Mouse (Mus musculus): Measurements from ENCODE around the gene Poc1b. TPM values are rescaled to one million over a fixed set of nuclear protein-coding genes. Genes with fewer than 3 reads are reported as not detected.
A peak's percentile ranks its signal among the peaks of the same experiment; 100 is the strongest.

Poc1b gene
- polyA plus RNA-seq, 1 experiment from 2014 or later: 6.1 TPM

DNA sequence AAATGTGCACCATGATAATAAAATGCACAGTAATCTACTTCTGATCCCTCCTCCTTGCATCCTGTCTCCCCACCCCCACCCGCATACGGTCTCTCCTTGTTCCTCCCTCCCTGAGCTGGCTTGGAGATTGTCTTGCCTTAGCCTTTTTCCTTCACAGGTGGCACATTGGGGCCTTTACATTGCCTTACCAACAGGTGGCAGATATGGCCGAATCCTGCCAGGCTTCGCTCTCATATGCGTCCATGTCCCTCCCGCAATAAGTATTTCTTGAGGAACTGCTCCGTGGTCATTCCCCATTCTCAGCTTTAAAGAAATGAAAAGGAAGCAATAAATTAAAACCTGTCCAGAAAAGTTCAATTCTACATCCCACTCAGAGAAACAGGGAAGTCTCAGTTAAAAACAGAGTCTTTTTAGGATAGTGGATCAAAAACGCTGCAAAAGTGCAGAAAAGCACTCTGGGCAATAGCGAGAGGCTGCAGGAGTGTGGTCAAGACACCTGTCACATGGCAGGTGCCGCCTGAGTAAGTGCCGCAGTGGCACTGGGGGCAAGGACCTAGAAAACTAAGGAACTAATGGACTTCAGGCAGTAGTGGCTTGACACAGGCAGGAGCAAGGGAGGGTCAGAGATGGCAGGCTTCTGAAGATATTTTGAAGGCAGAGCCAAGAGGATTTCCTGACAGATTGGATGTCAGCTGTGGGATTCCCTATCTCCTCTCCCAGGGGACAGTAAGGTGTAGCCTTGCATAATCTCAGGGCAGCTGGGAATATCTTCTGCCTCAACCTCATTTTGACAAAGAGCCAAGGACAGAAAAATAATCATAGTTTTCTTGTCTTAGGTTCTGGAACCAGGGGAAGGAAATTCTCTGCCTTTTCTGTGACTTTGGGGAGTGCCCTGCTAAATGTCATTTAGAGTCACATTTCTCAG lies 62.3 kb downstream of the Poc1b start:
- Histone ChIP-seq H3K9me3 (ENCODE audit: low read length) (no peaks in the 10 kb centered on the region), H3K27me3 (replicated peaks; ENCODE audit: insufficient read depth, low read length) (no peaks in the 10 kb centered on the region), H3K9ac (replicated peaks; ENCODE audit: low read depth) (no peak overlapping the region), H3K4me3 (ENCODE audit: low read depth, low read length) (no peak overlapping the region), H3K27ac (ENCODE audit: low read length) (peak overlapping the region; percentile 27), H3K4me2 (replicated peaks; ENCODE audit: low read depth, low read length) (no peak overlapping the region), H3K4me1 (ENCODE audit: insufficient read depth, low read depth, low read length) (peaks cover 15% of the 10 kb centered on the region; the same call in 1 of the 2 replicates), H3K36me3 (ENCODE audit: insufficient read depth, low read length) (no peaks in the 10 kb centered on the region)
- peak; percentile 4 for ATAC-seq
- 58% methylated on average over 11 of the region's 11 CpGs for WGBS
- no peak for TF ChIP-seq EP300 (IDR thresholded peaks at IDR 0.05)
- TF ChIP-seq CTCF (IDR thresholded peaks at IDR 0.05): peak; percentile 71
- DNase-seq (ENCODE audit: low spot score): peak; percentile 45

DNA sequence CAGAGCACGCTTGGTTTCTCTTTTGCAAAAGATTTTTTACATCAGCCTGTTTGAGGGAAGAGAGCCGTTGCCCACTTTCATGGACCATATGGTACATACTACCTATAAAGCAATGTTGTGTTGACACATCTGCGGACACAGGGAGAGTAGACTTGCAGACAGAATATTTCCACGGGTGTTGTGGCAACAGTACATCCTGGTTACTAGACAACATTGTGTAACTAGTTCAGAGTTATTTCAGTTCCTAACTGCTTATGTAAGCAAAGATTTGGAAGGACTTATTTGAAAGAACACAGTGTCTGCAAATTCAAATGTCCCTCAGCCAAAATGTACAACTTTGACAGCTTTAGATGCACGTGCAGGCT lies 62.9 kb downstream of the Poc1b start:
- ATAC-seq (peak; percentile 85), DNase-seq (ENCODE audit: low spot score) (peak; percentile 96)
- 30% methylated on average over 5 of the region's 5 CpGs for WGBS

GRCm38 (mm10) chr10:99171961-99172497 lies 65.2 kb downstream of the Poc1b start:
- Histone ChIP-seq H3K9ac (replicated peaks; ENCODE audit: low read depth) (no peak overlapping the region), H3K4me1 (ENCODE audit: insufficient read depth, low read depth, low read length) (peaks cover 9% of the 10 kb centered on the region; the same call in 1 of the 2 replicates), H3K4me3 (ENCODE audit: low read depth, low read length) (no peak overlapping the region), H3K4me2 (replicated peaks; ENCODE audit: low read depth, low read length) (0 out of 2 replicates have a peak overlapping the region, but pooled peaks have one; percentile 2), H3K27ac (ENCODE audit: low read length) (peak overlapping the region; percentile 52), H3K27me3 (replicated peaks; ENCODE audit: insufficient read depth, low read length) (no peaks in the 10 kb centered on the region), H3K9me3 (ENCODE audit: low read length) (no peaks in the 10 kb centered on the region), H3K36me3 (ENCODE audit: insufficient read depth, low read length) (no peaks in the 10 kb centered on the region)
- TF ChIP-seq EP300 (IDR thresholded peaks at IDR 0.05) (no peak; the same call in 1 of the 2 replicates), CTCF (IDR thresholded peaks at IDR 0.05) (0 out of 2 replicates have a peak, but pooled peaks have one; percentile 4)
- DNase-seq (ENCODE audit: low spot score) (peak; percentile 76), ATAC-seq (peak; percentile 69)
- 6% methylated on average over 12 of the region's 12 CpGs for WGBS

More for the DNA sequence above, 62.9 kb downstream of the Poc1b start:
- Histone ChIP-seq H3K36me3 (ENCODE audit: insufficient read depth, low read length) (no peaks in the 10 kb centered on the region), H3K4me2 (replicated peaks; ENCODE audit: low read depth, low read length) (no peak overlapping the region), H3K4me3 (ENCODE audit: low read depth, low read length) (no peak overlapping the region), H3K9me3 (ENCODE audit: low read length) (no peaks in the 10 kb centered on the region), H3K27me3 (replicated peaks; ENCODE audit: insufficient read depth, low read length) (no peaks in the 10 kb centered on the region), H3K4me1 (ENCODE audit: insufficient read depth, low read depth, low read length) (peaks cover 15% of the 10 kb centered on the region; the same call in 1 of the 2 replicates), H3K27ac (ENCODE audit: low read length) (peak overlapping the region; percentile 72), H3K9ac (replicated peaks; ENCODE audit: low read depth) (no peak overlapping the region)
- TF ChIP-seq EP300 (IDR thresholded peaks at IDR 0.05) (peak; percentile 96), CTCF (IDR thresholded peaks at IDR 0.05) (no peak)

GRCm38 (mm10) chr10:99172906-99173507 lies 66.2 kb downstream of the Poc1b start:
- WGBS: 20% methylated on average over 7 of the region's 7 CpGs
- H3K9ac ChIP-seq (replicated peaks; ENCODE audit: low read depth): no peak overlapping the region
- DNase-seq (ENCODE audit: low spot score): peak; percentile 60
- TF ChIP-seq CTCF (IDR thresholded peaks at IDR 0.05) (no peak), EP300 (IDR thresholded peaks at IDR 0.05) (peak; percentile 52; the same call in 1 of the 2 replicates)
- no peak for ATAC-seq
- H3K27ac ChIP-seq (ENCODE audit: low read length): peak overlapping the region; percentile 52
- H3K27me3 ChIP-seq (replicated peaks; ENCODE audit: insufficient read depth, low read length): no peaks in the 10 kb centered on the region
- no peak overlapping the region for H3K4me2 ChIP-seq (replicated peaks; ENCODE audit: low read depth, low read length)
- H3K4me3 ChIP-seq (ENCODE audit: low read depth, low read length): no peak overlapping the region
- no peaks in the 10 kb centered on the region for H3K36me3 ChIP-seq (ENCODE audit: insufficient read depth, low read length)
- no peaks in the 10 kb centered on the region for H3K9me3 ChIP-seq (ENCODE audit: low read length)
- peaks cover 9% of the 10 kb centered on the region; the same call in 1 of the 2 replicates for H3K4me1 ChIP-seq (ENCODE audit: insufficient read depth, low read depth, low read length)

GRCm38 (mm10) chr10:99176911-99177310 lies 70.1 kb downstream of the Poc1b start:
- Histone ChIP-seq H3K36me3 (ENCODE audit: insufficient read depth, low read length) (no peaks in the 10 kb centered on the region), H3K9me3 (ENCODE audit: low read length) (no peaks in the 10 kb centered on the region), H3K27me3 (replicated peaks; ENCODE audit: insufficient read depth, low read length) (no peaks in the 10 kb centered on the region), H3K4me3 (ENCODE audit: low read depth, low read length) (no peak overlapping the region), H3K4me2 (replicated peaks; ENCODE audit: low read depth, low read length) (no peak overlapping the region), H3K27ac (ENCODE audit: low read length) (no peak overlapping the region), H3K4me1 (ENCODE audit: insufficient read depth, low read depth, low read length) (peaks cover 9% of the 10 kb centered on the region; the same call in 1 of the 2 replicates), H3K9ac (replicated peaks; ENCODE audit: low read depth) (no peak overlapping the region)
- TF ChIP-seq EP300 (IDR thresholded peaks at IDR 0.05): no peak
- TF ChIP-seq CTCF (IDR thresholded peaks at IDR 0.05): no peak
- WGBS: 69% methylated on average over 9 of the region's 9 CpGs
- ATAC-seq (no peak), DNase-seq (ENCODE audit: low spot score) (no peak)

DNA sequence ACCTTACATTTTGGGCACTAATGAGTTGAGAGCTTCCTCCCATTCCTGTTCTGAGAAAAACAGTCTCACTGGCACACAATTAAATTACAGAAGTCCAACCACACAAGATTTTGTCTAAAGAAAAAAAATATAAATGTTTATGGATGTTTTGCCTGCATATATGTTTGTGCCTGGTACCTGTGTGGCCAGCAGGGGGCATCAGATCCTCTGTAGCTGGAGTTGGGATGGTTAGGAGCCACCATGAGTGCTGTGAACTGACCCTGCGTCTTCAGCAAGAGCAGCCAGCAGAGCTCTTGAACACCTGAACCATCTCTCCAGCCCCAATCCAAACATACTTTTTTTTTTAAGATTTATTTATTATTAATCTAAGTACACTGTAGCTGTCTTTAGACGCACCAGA lies 71.3 kb downstream of the Poc1b start:
- Histone ChIP-seq H3K4me3 (ENCODE audit: low read depth, low read length) (no peak overlapping the region), H3K9me3 (ENCODE audit: low read length) (no peaks in the 10 kb centered on the region), H3K27ac (ENCODE audit: low read length) (no peak overlapping the region), H3K4me1 (ENCODE audit: insufficient read depth, low read depth, low read length) (peaks cover 3% of the 10 kb centered on the region; the same call in 1 of the 2 replicates), H3K36me3 (ENCODE audit: insufficient read depth, low read length) (no peaks in the 10 kb centered on the region), H3K27me3 (replicated peaks; ENCODE audit: insufficient read depth, low read length) (no peaks in the 10 kb centered on the region), H3K4me2 (replicated peaks; ENCODE audit: low read depth, low read length) (no peak overlapping the region), H3K9ac (replicated peaks; ENCODE audit: low read depth) (no peak overlapping the region)
- ATAC-seq (no peak), DNase-seq (ENCODE audit: low spot score) (no peak)
- TF ChIP-seq CTCF (IDR thresholded peaks at IDR 0.05) (peak; percentile 42), EP300 (IDR thresholded peaks at IDR 0.05) (no peak)
- WGBS: 90% methylated on average over 2 of the region's 2 CpGs
